Comparison of ENCODE assay signal across 20 mouse cellular contexts in genomic region chr14:49241522-49241921, GRCm38 (mm10). TPM values are rescaled to one million over a fixed set of nuclear protein-coding genes. Genes with fewer than 3 reads are reported as not detected.
"Had no signal": no experiment of that assay in that cellular context is flagged by ENCODE, and none has a peak within 500 bp of the region (broad histone marks: within the 10 kb centered on the region; RNA-seq: fewer than 3 reads in every experiment).

No protein-coding gene starts in this region.

- H3K4me1 ChIP-seq: limb, embryonic 10.5 days; liver, embryonic 15.5 days; midbrain, embryonic 13.5 days; neural tube, embryonic 12.5 days had no signal

- DNase-seq: kidney, adult 9 months; kidney, postnatal 36 days; lung, adult 2 months; lung, postnatal 36 days; thymus, postnatal 4 days had no signal

- H3K4me2 ChIP-seq: liver, embryonic 11.5 days; liver, embryonic 15.5 days; midbrain, embryonic 13.5 days; neural tube, embryonic 12.5 days had no signal

- H3K36me3 ChIP-seq: limb, embryonic 10.5 days; liver, embryonic 15.5 days; midbrain, embryonic 13.5 days; neural tube, embryonic 12.5 days had no signal

- H3K27me3 ChIP-seq: liver, embryonic 15.5 days; neural tube, embryonic 12.5 days had no signal

- ATAC-seq: lung, postnatal 0 days; midbrain, embryonic 13.5 days had no signal

- H3K27ac ChIP-seq: kidney, postnatal 0 days; limb, embryonic 10.5 days; liver, embryonic 15.5 days; midbrain, embryonic 13.5 days; neural tube, embryonic 12.5 days had no signal

- H3K9me3 ChIP-seq: limb, embryonic 10.5 days; liver, embryonic 15.5 days; midbrain, embryonic 13.5 days; neural tube, embryonic 12.5 days had no signal

- H3K9ac ChIP-seq: liver, embryonic 15.5 days; midbrain, embryonic 13.5 days; neural tube, embryonic 12.5 days had no signal

- H3K4me3 ChIP-seq: limb, embryonic 10.5 days; liver, embryonic 15.5 days; midbrain, embryonic 13.5 days; neural tube, embryonic 12.5 days had no signal

RNA-seq across cellular contexts. Expression of gene ccdc198, which starts 3.8 kb away (rescaled TPM):
- total RNA-seq: layer of hippocampus, adult 18-20 months; layer of hippocampus, postnatal 10 days; left cerebral cortex, adult 18-20 months; left cerebral cortex, postnatal 10 days; megakaryocyte progenitor cell, adult 5-6 weeks; monocyte, adult 5-6 weeks; neutrophil, adult 5-6 weeks had no signal
- polyA plus RNA-seq: limb, embryonic 14.5 days; lung, adult 2 months had no signal
